Mouse (Mus musculus): Measurements from ENCODE around the gene Dlg3. TPM values are rescaled to one million over a fixed set of nuclear protein-coding genes. Genes with fewer than 3 reads are reported as not detected.

Gene Dlg3
- polyA plus RNA-seq, 1 experiment from 2014 or later = 2.4 TPM

DNA sequence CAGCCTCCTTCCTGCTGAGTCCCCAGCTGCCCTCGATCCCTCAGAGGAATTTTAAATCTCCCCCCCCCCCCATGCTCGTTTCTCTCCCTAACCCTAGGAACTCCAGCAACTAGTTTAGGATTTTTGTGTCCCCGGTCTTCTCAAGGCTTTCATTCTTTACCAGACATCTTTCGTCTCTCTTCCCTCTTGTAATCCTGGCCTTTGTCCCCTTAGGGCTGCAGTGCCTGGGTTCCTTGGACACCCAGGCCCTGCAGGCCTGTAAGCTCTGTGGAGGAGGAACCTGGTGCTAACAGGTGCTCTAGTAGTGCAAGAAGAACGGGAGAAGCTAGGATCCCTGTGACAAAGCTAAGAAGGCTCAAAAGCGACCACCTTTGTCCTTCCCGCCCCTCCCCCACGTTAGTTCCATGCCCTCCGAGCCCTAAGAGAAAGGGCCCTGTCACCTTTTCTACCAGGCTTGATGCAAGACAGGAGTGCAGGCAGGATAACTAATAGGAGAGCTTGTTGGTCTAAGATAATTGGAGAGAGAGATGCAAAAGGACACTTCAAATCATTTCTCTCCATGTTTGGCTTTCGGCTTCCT lies 10.2 kb downstream of the Dlg3 start:
- WGBS = 15% methylated on average over 10 of the region's 10 CpGs
- Histone ChIP-seq H3K27me3 (ENCODE audit: control insufficient read depth, insufficient read depth, low read length) (no peaks in the 10 kb centered on the region), H3K9ac (ENCODE audit: low read length) (peak overlapping the region; percentile 78), H3K36me3 (ENCODE audit: control insufficient read depth, insufficient read depth) (no peaks in the 10 kb centered on the region), H3K27ac (ENCODE audit: low read length) (peak overlapping the region; percentile 78), H3K4me1 (ENCODE audit: control insufficient read depth, insufficient read depth, low read length) (peaks cover 4% of the 10 kb centered on the region; the same call in 1 of the 2 replicates), H3K4me2 (ENCODE audit: low read depth, low read length) (peak overlapping the region; percentile 66), H3K4me3 (ENCODE audit: low read length) (peak overlapping the region; percentile 65), H3K9me3 (replicated peaks; ENCODE audit: control insufficient read depth, low read length) (no peaks in the 10 kb centered on the region)
- 0 out of 2 replicates have a peak, but pooled peaks have one; percentile 2 for ATAC-seq (replicated peaks; ENCODE audit: extremely low read depth, insufficient read depth, low FRiP score)

DNA sequence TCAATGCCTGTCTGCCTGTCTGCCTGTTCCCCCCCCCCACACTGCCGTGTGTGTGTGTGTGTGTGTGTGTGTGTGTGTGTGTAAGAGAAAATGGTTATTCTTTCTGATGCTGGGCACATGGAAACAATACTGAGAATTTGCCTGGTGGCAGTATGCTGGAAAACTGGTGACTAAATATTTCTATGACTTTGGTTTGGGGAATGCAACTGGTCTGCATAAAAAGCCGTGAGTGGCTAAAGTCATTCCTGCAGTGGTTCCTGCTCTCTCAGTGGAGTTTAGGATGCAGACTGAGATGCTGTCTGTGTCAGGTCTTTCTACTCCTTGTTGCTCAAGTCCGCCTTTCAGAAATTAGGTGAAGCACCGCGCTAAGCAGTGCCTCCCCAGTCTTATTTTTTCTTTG lies 10.9 kb downstream of the Dlg3 start:
- no peaks in the 10 kb centered on the region for H3K27me3 ChIP-seq (ENCODE audit: control insufficient read depth, insufficient read depth, low read length)
- H3K9ac ChIP-seq (ENCODE audit: low read length) = no peak overlapping the region
- H3K27ac ChIP-seq (ENCODE audit: low read length) = no peak overlapping the region
- H3K4me1 ChIP-seq (ENCODE audit: control insufficient read depth, insufficient read depth, low read length) = peaks cover 4% of the 10 kb centered on the region; the same call in 1 of the 2 replicates
- no peaks in the 10 kb centered on the region for H3K9me3 ChIP-seq (replicated peaks; ENCODE audit: control insufficient read depth, low read length)
- WGBS = 32% methylated on average over 5 of the region's 5 CpGs
- H3K4me3 ChIP-seq (ENCODE audit: low read length) = peak overlapping the region; percentile 65
- no peaks in the 10 kb centered on the region for H3K36me3 ChIP-seq (ENCODE audit: control insufficient read depth, insufficient read depth)
- H3K4me2 ChIP-seq (ENCODE audit: low read depth, low read length) = peak overlapping the region; percentile 66
- ATAC-seq (replicated peaks; ENCODE audit: extremely low read depth, insufficient read depth, low FRiP score) = no peak

DNA sequence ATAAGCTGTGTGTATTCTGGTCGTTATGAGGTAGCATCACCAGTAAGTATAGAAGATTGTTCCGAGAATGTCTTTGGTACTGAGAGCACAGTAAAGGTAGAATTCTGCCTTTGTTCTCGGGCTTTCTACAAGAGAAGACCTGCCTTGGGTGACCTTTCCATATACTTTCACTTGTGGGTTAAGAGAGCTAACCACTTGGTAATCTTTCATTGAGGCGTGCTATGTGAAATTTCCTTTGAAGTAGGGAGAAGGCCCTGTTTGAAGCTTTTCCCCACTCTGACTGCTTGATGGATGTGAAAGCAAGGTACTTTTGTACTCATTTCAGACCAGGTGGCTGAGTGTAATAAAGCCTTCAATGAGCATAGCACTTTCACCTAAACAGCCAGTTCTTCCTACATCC lies 21.8 kb downstream of the Dlg3 start:
- H3K27ac ChIP-seq (ENCODE audit: low read length) = no peak overlapping the region
- no peak for ATAC-seq (replicated peaks; ENCODE audit: extremely low read depth, insufficient read depth, low FRiP score)
- H3K9me3 ChIP-seq (replicated peaks; ENCODE audit: control insufficient read depth, low read length) = no peaks in the 10 kb centered on the region
- H3K36me3 ChIP-seq (ENCODE audit: control insufficient read depth, insufficient read depth) = no peaks in the 10 kb centered on the region
- no peak overlapping the region for H3K4me3 ChIP-seq (ENCODE audit: low read length)
- H3K9ac ChIP-seq (ENCODE audit: low read length) = no peak overlapping the region
- H3K27me3 ChIP-seq (ENCODE audit: control insufficient read depth, insufficient read depth, low read length) = no peaks in the 10 kb centered on the region
- no peaks in the 10 kb centered on the region for H3K4me1 ChIP-seq (ENCODE audit: control insufficient read depth, insufficient read depth, low read length)
- WGBS = 78% methylated on average over 4 of the region's 4 CpGs
- no peak overlapping the region for H3K4me2 ChIP-seq (ENCODE audit: low read depth, low read length)

DNA sequence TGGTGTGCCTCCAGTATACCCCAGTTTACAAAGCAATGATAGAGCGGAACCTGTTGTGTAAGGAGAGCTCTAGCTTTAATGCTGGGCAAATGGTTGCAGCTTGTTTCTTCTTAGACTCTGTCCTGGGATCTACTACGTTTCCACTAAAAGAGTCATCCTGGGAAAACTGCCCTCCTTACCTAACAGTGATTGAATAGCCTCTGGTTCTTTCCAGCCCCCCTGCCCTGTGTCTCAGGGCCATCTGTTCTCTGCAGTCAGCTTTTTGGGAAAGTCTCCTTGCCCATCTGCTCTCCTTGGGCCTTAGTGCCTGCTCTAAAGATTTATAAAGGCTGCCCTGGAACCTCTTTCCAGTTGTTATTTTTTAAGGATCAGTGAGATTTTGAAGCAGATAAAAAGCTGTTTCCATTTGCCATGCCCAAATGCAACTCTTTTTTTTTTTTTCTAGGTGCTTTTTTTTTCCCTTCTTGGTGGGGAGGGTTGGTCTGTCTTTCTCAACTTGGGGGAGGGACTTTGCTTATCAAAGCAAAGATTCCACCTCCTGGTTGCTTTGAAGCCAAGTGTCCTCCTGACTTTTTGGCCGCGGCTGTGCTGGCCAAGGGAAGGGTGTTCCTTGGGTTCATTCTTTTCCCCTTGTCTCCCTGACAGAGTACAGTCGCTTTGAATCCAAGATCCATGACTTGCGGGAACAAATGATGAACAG lies 28.7 kb downstream of the Dlg3 start:
- Histone ChIP-seq H3K27me3 (ENCODE audit: control insufficient read depth, insufficient read depth, low read length) (no peaks in the 10 kb centered on the region), H3K36me3 (ENCODE audit: control insufficient read depth, insufficient read depth) (no peaks in the 10 kb centered on the region), H3K9ac (ENCODE audit: low read length) (no peak overlapping the region), H3K27ac (ENCODE audit: low read length) (no peak overlapping the region), H3K4me2 (ENCODE audit: low read depth, low read length) (no peak overlapping the region), H3K4me1 (ENCODE audit: control insufficient read depth, insufficient read depth, low read length) (peaks cover 2% of the 10 kb centered on the region; the same call in 1 of the 2 replicates), H3K9me3 (replicated peaks; ENCODE audit: control insufficient read depth, low read length) (no peaks in the 10 kb centered on the region), H3K4me3 (ENCODE audit: low read length) (no peak overlapping the region)
- WGBS = 60% methylated on average over 6 of the region's 6 CpGs
- no peak for ATAC-seq (replicated peaks; ENCODE audit: extremely low read depth, insufficient read depth, low FRiP score)

DNA sequence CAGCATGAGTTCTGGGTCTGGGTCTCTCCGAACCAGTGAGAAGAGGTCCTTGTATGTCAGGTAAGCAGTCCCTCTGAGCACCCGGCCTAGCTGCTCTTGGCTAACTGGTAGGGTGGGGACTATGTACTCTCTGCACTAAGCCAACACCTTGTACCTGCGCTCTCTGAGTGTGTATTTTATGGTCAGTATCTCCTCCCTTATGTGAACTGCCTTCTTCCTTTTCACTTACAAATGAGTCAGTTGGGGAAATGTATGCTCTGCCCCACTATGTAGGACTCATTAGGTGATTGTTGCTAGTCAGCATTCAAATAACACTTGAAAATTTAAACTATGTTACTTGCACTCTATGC lies 29.2 kb downstream of the Dlg3 start:
- Histone ChIP-seq H3K4me3 (ENCODE audit: low read length) (no peak overlapping the region), H3K4me2 (ENCODE audit: low read depth, low read length) (no peak overlapping the region), H3K9ac (ENCODE audit: low read length) (no peak overlapping the region), H3K4me1 (ENCODE audit: control insufficient read depth, insufficient read depth, low read length) (peaks cover 2% of the 10 kb centered on the region; the same call in 1 of the 2 replicates), H3K27ac (ENCODE audit: low read length) (no peak overlapping the region), H3K9me3 (replicated peaks; ENCODE audit: control insufficient read depth, low read length) (no peaks in the 10 kb centered on the region), H3K27me3 (ENCODE audit: control insufficient read depth, insufficient read depth, low read length) (no peaks in the 10 kb centered on the region), H3K36me3 (ENCODE audit: control insufficient read depth, insufficient read depth) (no peaks in the 10 kb centered on the region)
- WGBS = 87% methylated on average over 3 of the region's 3 CpGs
- no peak for ATAC-seq (replicated peaks; ENCODE audit: extremely low read depth, insufficient read depth, low FRiP score)

DNA sequence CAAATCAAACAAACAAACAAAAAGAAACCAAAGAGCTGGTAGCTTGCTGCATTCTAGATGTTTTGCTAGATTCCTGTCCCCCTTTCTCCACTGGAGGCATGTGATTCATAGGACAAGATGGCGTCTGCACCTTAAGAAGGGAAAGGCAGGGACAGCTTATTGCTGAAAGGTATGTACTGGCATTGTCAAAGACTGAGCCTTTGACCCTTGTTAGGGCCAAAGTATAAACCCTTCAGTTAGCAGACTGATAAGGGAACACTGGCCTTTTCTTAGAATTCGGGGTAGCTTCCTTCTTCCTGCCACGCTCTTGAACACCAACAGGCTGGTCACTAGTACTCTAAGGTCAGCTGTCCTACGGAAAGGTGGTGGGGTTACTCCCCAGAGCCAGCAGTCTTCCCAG lies 29.8 kb downstream of the Dlg3 start:
- no peak for ATAC-seq (replicated peaks; ENCODE audit: extremely low read depth, insufficient read depth, low FRiP score)
- H3K27me3 ChIP-seq (ENCODE audit: control insufficient read depth, insufficient read depth, low read length) = peaks cover 3% of the 10 kb centered on the region
- H3K9ac ChIP-seq (ENCODE audit: low read length) = no peak overlapping the region
- WGBS = 70% methylated on average over 4 of the region's 4 CpGs
- no peak overlapping the region for H3K4me3 ChIP-seq (ENCODE audit: low read length)
- H3K4me2 ChIP-seq (ENCODE audit: low read depth, low read length) = no peak overlapping the region
- no peaks in the 10 kb centered on the region for H3K36me3 ChIP-seq (ENCODE audit: control insufficient read depth, insufficient read depth)
- H3K27ac ChIP-seq (ENCODE audit: low read length) = no peak overlapping the region
- no peaks in the 10 kb centered on the region for H3K9me3 ChIP-seq (replicated peaks; ENCODE audit: control insufficient read depth, low read length)
- peaks cover 2% of the 10 kb centered on the region; the same call in 1 of the 2 replicates for H3K4me1 ChIP-seq (ENCODE audit: control insufficient read depth, insufficient read depth, low read length)

DNA sequence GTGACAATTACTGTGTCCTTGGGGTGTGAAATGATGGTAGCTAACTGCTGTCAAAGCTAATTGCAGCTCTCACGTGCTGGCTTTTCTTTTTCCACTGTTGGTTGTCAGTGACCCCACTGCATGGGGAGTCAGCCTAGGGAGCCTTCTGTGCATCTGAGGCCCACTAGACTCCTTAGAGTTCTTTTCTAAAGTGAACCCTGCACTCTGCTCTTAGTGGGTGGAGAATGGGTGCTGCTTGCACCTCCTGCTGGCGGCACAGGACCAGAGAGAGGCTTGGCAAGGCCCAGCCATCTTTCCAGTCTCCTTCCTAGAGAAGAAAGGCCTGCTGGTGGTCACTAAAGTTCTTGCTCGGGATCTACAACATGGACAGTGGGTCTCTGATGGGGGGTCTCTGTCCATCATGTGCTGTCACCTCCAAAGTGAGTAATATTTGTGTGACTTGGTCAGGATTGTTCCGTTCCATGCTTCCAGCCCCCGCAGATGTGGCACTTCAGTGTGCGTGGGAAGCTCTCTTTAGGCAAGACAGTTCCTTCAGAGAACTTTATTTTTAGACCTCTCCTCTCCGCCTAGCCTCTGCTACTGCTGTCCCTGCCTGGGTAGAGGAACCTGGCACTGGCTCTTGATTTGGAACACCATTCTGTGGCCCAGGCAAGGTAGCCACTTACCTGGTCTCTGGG lies 30.5 kb downstream of the Dlg3 start:
- WGBS = 56% methylated on average over 7 of the region's 7 CpGs
- Histone ChIP-seq H3K9ac (ENCODE audit: low read length) (no peak overlapping the region), H3K27ac (ENCODE audit: low read length) (no peak overlapping the region), H3K4me2 (ENCODE audit: low read depth, low read length) (no peak overlapping the region), H3K27me3 (ENCODE audit: control insufficient read depth, insufficient read depth, low read length) (peaks cover 3% of the 10 kb centered on the region), H3K4me1 (ENCODE audit: control insufficient read depth, insufficient read depth, low read length) (peaks cover 2% of the 10 kb centered on the region; the same call in 1 of the 2 replicates), H3K36me3 (ENCODE audit: control insufficient read depth, insufficient read depth) (no peaks in the 10 kb centered on the region), H3K9me3 (replicated peaks; ENCODE audit: control insufficient read depth, low read length) (no peaks in the 10 kb centered on the region), H3K4me3 (ENCODE audit: low read length) (no peak overlapping the region)
- ATAC-seq (replicated peaks; ENCODE audit: extremely low read depth, insufficient read depth, low FRiP score) = no peak

DNA sequence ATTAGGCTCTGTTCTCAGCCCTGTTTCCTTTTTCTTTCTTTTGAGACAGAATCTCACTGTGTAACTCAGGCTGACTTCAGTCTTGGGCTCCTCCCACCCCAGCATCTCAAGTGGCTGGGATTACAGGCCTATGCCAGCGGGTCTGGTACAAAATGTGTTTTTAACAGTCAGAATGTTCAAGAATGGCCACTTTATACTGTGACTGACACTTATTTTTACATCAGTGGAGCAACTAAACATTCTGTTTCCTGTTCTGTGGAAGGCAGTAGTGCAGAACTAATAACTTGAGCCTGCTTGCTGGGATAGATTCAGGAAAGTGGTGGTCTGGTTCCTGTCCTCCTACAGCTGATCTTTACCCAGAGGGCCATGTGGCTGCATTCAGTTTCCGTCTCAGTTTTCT lies 33.1 kb downstream of the Dlg3 start:
- no peak for ATAC-seq (replicated peaks; ENCODE audit: extremely low read depth, insufficient read depth, low FRiP score)
- Histone ChIP-seq H3K4me2 (ENCODE audit: low read depth, low read length) (no peak overlapping the region), H3K36me3 (ENCODE audit: control insufficient read depth, insufficient read depth) (0 out of 2 replicates have a peak, but pooled peaks cover 2% of the 10 kb centered on the region), H3K9me3 (replicated peaks; ENCODE audit: control insufficient read depth, low read length) (no peaks in the 10 kb centered on the region), H3K4me1 (ENCODE audit: control insufficient read depth, insufficient read depth, low read length) (peaks cover 2% of the 10 kb centered on the region; the same call in 1 of the 2 replicates), H3K27ac (ENCODE audit: low read length) (no peak overlapping the region), H3K27me3 (ENCODE audit: control insufficient read depth, insufficient read depth, low read length) (peaks cover 3% of the 10 kb centered on the region), H3K9ac (ENCODE audit: low read length) (no peak overlapping the region), H3K4me3 (ENCODE audit: low read length) (no peak overlapping the region)
- 44% methylated on average over 2 of the region's 2 CpGs for WGBS

DNA sequence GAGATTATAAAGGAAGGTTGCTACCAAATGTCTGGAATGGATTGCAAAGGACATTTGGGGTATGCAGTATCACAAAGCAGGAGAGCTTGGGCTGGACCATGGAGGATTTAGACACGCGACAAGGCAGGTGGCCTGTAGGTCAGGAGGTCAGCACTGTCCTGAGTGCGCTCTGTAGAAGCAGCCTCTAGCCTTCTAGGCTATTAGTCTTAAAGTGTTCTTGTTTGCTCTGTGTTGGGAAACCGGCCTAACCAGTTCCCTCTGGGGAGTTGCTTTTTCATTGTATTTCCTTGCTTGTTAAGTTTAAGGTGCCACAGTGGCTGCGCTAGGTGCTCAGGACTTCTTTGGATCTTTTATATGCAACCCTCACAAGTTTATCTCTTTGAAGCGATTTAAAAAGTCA lies 34.5 kb downstream of the Dlg3 start:
- ATAC-seq (replicated peaks; ENCODE audit: extremely low read depth, insufficient read depth, low FRiP score) = no peak
- H3K4me2 ChIP-seq (ENCODE audit: low read depth, low read length) = no peak overlapping the region
- WGBS = 73% methylated on average over 6 of the region's 6 CpGs

More for the DNA sequence above, 34.5 kb downstream of the Dlg3 start:
- H3K4me3 ChIP-seq (ENCODE audit: low read length) = no peak overlapping the region
- no peak overlapping the region for H3K9ac ChIP-seq (ENCODE audit: low read length)
- H3K36me3 ChIP-seq (ENCODE audit: control insufficient read depth, insufficient read depth) = 0 out of 2 replicates have a peak, but pooled peaks cover 2% of the 10 kb centered on the region
- H3K27ac ChIP-seq (ENCODE audit: low read length) = no peak overlapping the region
- H3K4me1 ChIP-seq (ENCODE audit: control insufficient read depth, insufficient read depth, low read length) = peaks cover 2% of the 10 kb centered on the region; the same call in 1 of the 2 replicates
- H3K9me3 ChIP-seq (replicated peaks; ENCODE audit: control insufficient read depth, low read length) = no peaks in the 10 kb centered on the region
- peaks cover 3% of the 10 kb centered on the region for H3K27me3 ChIP-seq (ENCODE audit: control insufficient read depth, insufficient read depth, low read length)
